Mouse (Mus musculus) MEL (cell line): ENCODE measurements around the gene Fam19a1. TPM values are rescaled to one million over a fixed set of nuclear protein-coding genes. Genes with fewer than 3 reads are reported as not detected.

Experiments
- DNase-seq: peaks from one replicate; pipeline ENCODE4 v3.0.0; 2011; ENCODE audit warnings: low read depth, low spot score
- H3K27ac ChIP-seq: 2 replicates; pipeline ENCODE4 v1.5.1; 2012; ENCODE audit warnings: low read depth, mild to moderate bottlenecking, control low read depth, low read length, moderate library complexity; ENCODE audit not compliant: control insufficient read depth
- H3K27me3 ChIP-seq, 2 experiments: fragments of 150-350 bp in 1 of 2; sonication (generic) in 1 of 2; 2 replicates each; pipeline ENCODE4 v1.6.1; 2012; ENCODE audit warnings: low read length in 2 of 2, mild to moderate bottlenecking in 2 of 2, improper control_type of control experiment in 1 of 2, moderate library complexity in 1 of 2; ENCODE audit not compliant: insufficient read depth in 2 of 2, control insufficient read depth in 1 of 2
- H3K36me3 ChIP-seq, 2 experiments: 2 replicates each; pipeline ENCODE4 v1.6.1; 2012 to 2014; ENCODE audit warnings: low read length in 2 of 2, improper control_type of control experiment in 1 of 2, inconsistent platforms in 1 of 2, mild to moderate bottlenecking in 1 of 2; ENCODE audit not compliant: insufficient read depth in 2 of 2, control insufficient read depth in 1 of 2
- H3K4me1 ChIP-seq, 2 experiments: fragments of 150-350 bp in 1 of 2; sonication (generic) in 1 of 2; 2 replicates each; pipeline ENCODE4 v1.6.1; 2012; ENCODE audit warnings: low read length in 2 of 2, improper control_type of control experiment in 1 of 2, mild to moderate bottlenecking in 1 of 2; ENCODE audit not compliant: insufficient read depth in 2 of 2, control insufficient read depth in 1 of 2
- H3K4me3 ChIP-seq, 2 experiments: fragments of 150-350 bp in 1 of 2; sonication (generic) in 1 of 2; 2 replicates each; pipeline ENCODE4 v1.5.1; 2012; ENCODE audit warnings: low read depth in 2 of 2, low read length in 2 of 2, mild to moderate bottlenecking in 2 of 2, moderate library complexity in 2 of 2, control low read depth in 1 of 2, improper control_type of control experiment in 1 of 2; ENCODE audit not compliant: control insufficient read depth in 1 of 2, insufficient read depth in 1 of 2
- H3K79me2 ChIP-seq: 2 replicates; pipeline ENCODE4 v1.6.1; 2012; ENCODE audit warnings: mild to moderate bottlenecking, low read length, moderate library complexity; ENCODE audit not compliant: control insufficient read depth, poor library complexity, insufficient read depth
- H3K9ac ChIP-seq: 2 replicates; pipeline ENCODE4 v1.6.1; 2012; ENCODE audit warnings: low read depth, mild to moderate bottlenecking, control low read depth, low read length, moderate library complexity; ENCODE audit not compliant: control insufficient read depth, poor library complexity, severe bottlenecking
- H3K9me3 ChIP-seq: fragments of 150-350 bp; sonication (generic); replicated peaks from 2 replicates; pipeline ENCODE4 v1.6.1; 2012; ENCODE audit warnings: mild to moderate bottlenecking, low read length, improper control_type of control experiment, moderate library complexity; ENCODE audit not compliant: insufficient read depth
- BHLHE40 ChIP-seq: IDR thresholded peaks from 2 replicates; pipeline ENCODE4 v1.6.1; 2012; ENCODE audit warnings: low read depth, mild to moderate bottlenecking, inconsistent platforms, low read length, improper control_type of control experiment, borderline replicate concordance
- CHD1 ChIP-seq: IDR thresholded peaks from 2 replicates; pipeline ENCODE4 v1.6.1; 2012; ENCODE audit warnings: low read depth, mild to moderate bottlenecking, inconsistent platforms, low read length, improper control_type of control experiment
- ELF1 ChIP-seq: IDR thresholded peaks from 2 replicates; pipeline ENCODE4 v1.6.1; 2014; ENCODE audit warnings: low read depth, mild to moderate bottlenecking, inconsistent platforms, low read length, improper control_type of control experiment, moderate library complexity
- ETS1 ChIP-seq: IDR thresholded peaks from 2 replicates; pipeline ENCODE4 v1.6.1; 2012; ENCODE audit warnings: low read depth, mild to moderate bottlenecking, inconsistent platforms, low read length, improper control_type of control experiment, moderate library complexity
- GABPA ChIP-seq: IDR thresholded peaks from 2 replicates; pipeline ENCODE4 v1.6.1; 2012; ENCODE audit warnings: low read depth, mild to moderate bottlenecking, inconsistent platforms, low read length, improper control_type of control experiment, moderate library complexity
- KAT2A ChIP-seq: conservative IDR thresholded peaks from 2 replicates; pipeline ENCODE4 v1.6.1; 2012; ENCODE audit warnings: low read depth, low read length, improper control_type of control experiment, inconsistent platforms
- MAX ChIP-seq: IDR thresholded peaks from 2 replicates; pipeline ENCODE4 v1.6.1; 2011; ENCODE audit warnings: low read length, improper control_type of control experiment
- MAZ ChIP-seq: IDR thresholded peaks from 2 replicates; pipeline ENCODE4 v1.6.1; 2012; ENCODE audit warnings: low read depth, mild to moderate bottlenecking, inconsistent platforms, low read length, improper control_type of control experiment
- MYB ChIP-seq: IDR thresholded peaks from 2 replicates; pipeline ENCODE4 v1.6.1; 2011; ENCODE audit warnings: mild to moderate bottlenecking, low read depth, low read length, improper control_type of control experiment
- NELFE ChIP-seq: IDR thresholded peaks from 2 replicates; pipeline ENCODE4 v1.6.1; 2011; ENCODE audit warnings: low read depth, low read length, improper control_type of control experiment
- NRF1 ChIP-seq: IDR thresholded peaks from 2 replicates; pipeline ENCODE4 v1.6.1; 2014; ENCODE audit warnings: low read depth, mild to moderate bottlenecking, inconsistent platforms, low read length, improper control_type of control experiment, moderate library complexity; ENCODE audit not compliant: poor library complexity, insufficient read depth, severe bottlenecking
- POLR2AphosphoS5 ChIP-seq: IDR thresholded peaks from 2 replicates; pipeline ENCODE4 v1.6.1; 2012; ENCODE audit warnings: low read depth, borderline replicate concordance, mild to moderate bottlenecking, inconsistent platforms, low read length, moderate library complexity, mixed read lengths
- RCOR1 ChIP-seq: IDR thresholded peaks from 2 replicates; pipeline ENCODE4 v1.6.1; 2012; ENCODE audit warnings: low read depth, mild to moderate bottlenecking, inconsistent platforms, low read length, improper control_type of control experiment
- SIN3A ChIP-seq: IDR thresholded peaks from 2 replicates; pipeline ENCODE4 v1.6.1; 2012; ENCODE audit warnings: low read length, improper control_type of control experiment, inconsistent platforms
- SMC3 ChIP-seq: IDR thresholded peaks from 2 replicates; pipeline ENCODE4 v1.6.1; 2011; ENCODE audit warnings: low read depth, low read length, improper control_type of control experiment
- TAL1 ChIP-seq: IDR thresholded peaks from 2 replicates; pipeline ENCODE4 v1.6.1; 2012; ENCODE audit warnings: mild to moderate bottlenecking, inconsistent platforms, low read length, moderate library complexity, mixed read lengths
- UBTF ChIP-seq: IDR thresholded peaks from 2 replicates; pipeline ENCODE4 v1.6.1; 2012; ENCODE audit warnings: low read depth, mild to moderate bottlenecking, inconsistent platforms, low read length, improper control_type of control experiment, moderate library complexity, borderline replicate concordance; ENCODE audit not compliant: insufficient read depth
- USF2 ChIP-seq, 2 experiments: IDR thresholded peaks; 2 replicates each; pipeline ENCODE4 v1.6.1; 2011 to 2012; ENCODE audit warnings: improper control_type of control experiment in 2 of 2, low read length in 2 of 2, borderline replicate concordance in 1 of 2, inconsistent platforms in 1 of 2, low read depth in 1 of 2, mild to moderate bottlenecking in 1 of 2; ENCODE audit not compliant: insufficient read depth in 1 of 2
- ZC3H11A ChIP-seq: IDR thresholded peaks from 2 replicates; pipeline ENCODE4 v1.6.1; 2012; ENCODE audit warnings: low read depth, mild to moderate bottlenecking, inconsistent platforms, low read length, improper control_type of control experiment
- ZNF384 ChIP-seq: IDR thresholded peaks from 2 replicates; pipeline ENCODE4 v1.6.1; 2012; ENCODE audit warnings: low read depth, mild to moderate bottlenecking, inconsistent platforms, low read length, improper control_type of control experiment
- polyA plus RNA-seq, 2 experiments: library from polyadenylated mRNA; stranded (reverse) in 1 of 2; unstranded in 1 of 2; fragments of >175 nt in 1 of 2; fragments of >200 nt in 1 of 2; gene quantifications; 2 replicates each; pipeline versions ENCODE4 v1.2.1 to v1.2.4; 2012; ENCODE audit warnings: low replicate concordance in 2 of 2, low read depth in 1 of 2; ENCODE audit not compliant: insufficient read length in 2 of 2, insufficient read depth in 1 of 2, missing spikeins in 1 of 2
- total RNA-seq: library from RNA; depleted of rRNA; stranded (reverse); fragments of 300-350 nt; gene quantifications from 2 replicates; pipeline ENCODE4 v1.2.3, GENCODE M21; 2012; rRNA removed

Gene Fam19a1
- not detected in 2 replicates for total RNA-seq
- not detected for polyA plus RNA-seq

- TF ChIP-seq CHD1, result no peak
- TF ChIP-seq USF2 (IDR thresholded peaks at IDR 0.05; ENCODE audit: borderline replicate concordance in 1 of 2, insufficient read depth in 1 of 2, low read depth in 1 of 2, low read length in 2 of 2), result no peak
- TF ChIP-seq BHLHE40, result no peak
- TF ChIP-seq NRF1, result no peak
- no peak for TF ChIP-seq ELF1
- TF ChIP-seq TAL1, result no peak
- no peak for TF ChIP-seq SMC3
- no peak for TF ChIP-seq UBTF
- no peak for TF ChIP-seq RCOR1
- no peak for TF ChIP-seq SIN3A
- no peak for TF ChIP-seq NELFE
- no peak for TF ChIP-seq GABPA
- TF ChIP-seq ETS1, result no peak
- H3K27me3 ChIP-seq, result no peaks in the 10 kb centered on the region
- H3K4me1 ChIP-seq, result no peaks in the 10 kb centered on the region
- no peak within 1 kb of the TSS for H3K27ac ChIP-seq
- no peak within 1 kb of the TSS for H3K9ac ChIP-seq
- H3K79me2 ChIP-seq, result no peaks in the 10 kb centered on the region
- DNase-seq, result no peak
- H3K4me3 ChIP-seq, result no peak within 1 kb of the TSS
- H3K9me3 ChIP-seq, result no peaks in the 10 kb centered on the region
- H3K36me3 ChIP-seq, result no peaks in the 10 kb centered on the region
Observed at GRCm38 (mm10) chr6:96112854-96113253, at the start of gene Fam19a1. Gene Fam19a1 (plus strand): TSS chr6:96113154.

GRCm38 (mm10) chr6:96071080-96071479 is 41.9 kb upstream of the Fam19a1 start:
- H3K27ac ChIP-seq, result no peak overlapping the region

More at GRCm38 (mm10) chr6:96071080-96071479, 41.9 kb upstream of the Fam19a1 start:
- H3K27me3 ChIP-seq, result no peaks in the 10 kb centered on the region
- TF ChIP-seq MAZ (no peak), UBTF (no peak), KAT2A (no peak), ZNF384 (no peak), SIN3A (no peak), ZC3H11A (no peak), MYB (no peak), MAX (no peak), USF2 (IDR thresholded peaks at IDR 0.05; ENCODE audit: borderline replicate concordance in 1 of 2, insufficient read depth in 1 of 2, low read depth in 1 of 2, low read length in 2 of 2) (no peak), POLR2AphosphoS5 (no peak)
- TF ChIP-seq, all 39 proteins: peak for 0
- no peak for DNase-seq
- no peaks in the 10 kb centered on the region for H3K4me1 ChIP-seq
- H3K9me3 ChIP-seq, result no peaks in the 10 kb centered on the region
- no peaks in the 10 kb centered on the region for H3K79me2 ChIP-seq
- H3K9ac ChIP-seq, result no peak overlapping the region
- no peaks in the 10 kb centered on the region for H3K36me3 ChIP-seq
- no peak overlapping the region for H3K4me3 ChIP-seq
